Mouse (Mus musculus): ENCODE data around the gene Gart. TPM values are rescaled to one million over a fixed set of nuclear protein-coding genes. Genes with fewer than 3 reads are reported as not detected.
A peak's percentile ranks its signal among the peaks of the same experiment; 100 is the strongest.

The Gart gene
- 128 and 132 TPM in 2 replicates for polyA plus RNA-seq (2015; fragmentation: Nextera tagmentation; extraction: Ambion mirVana)

- no peaks in the 10 kb centered on the region for H3K9me3 ChIP-seq (replicated peaks)
- ATAC-seq (replicated peaks; ENCODE audit: low FRiP score) = peak; percentile 91
- peaks cover 25% of the 10 kb centered on the region for H3K36me3 ChIP-seq
- peak within 1 kb of the TSS; percentile 87 for H3K4me3 ChIP-seq (replicated peaks)
- H3K4me2 ChIP-seq = peak within 1 kb of the TSS; percentile 97
- peaks cover 13% of the 10 kb centered on the region for H3K4me1 ChIP-seq
- no peaks in the 10 kb centered on the region for H3K27me3 ChIP-seq
- under 1% methylated on average over 59 of the region's 59 CpGs for WGBS
- H3K9ac ChIP-seq = peak within 1 kb of the TSS; percentile 82
- peak within 1 kb of the TSS; percentile 99 for H3K27ac ChIP-seq
Observed at GRCm38 (mm10) chr16:91646681-91647419, at the start of gene Gart. Gene Gart, minus strand, starts transcription at chr16:91646952.

DNA sequence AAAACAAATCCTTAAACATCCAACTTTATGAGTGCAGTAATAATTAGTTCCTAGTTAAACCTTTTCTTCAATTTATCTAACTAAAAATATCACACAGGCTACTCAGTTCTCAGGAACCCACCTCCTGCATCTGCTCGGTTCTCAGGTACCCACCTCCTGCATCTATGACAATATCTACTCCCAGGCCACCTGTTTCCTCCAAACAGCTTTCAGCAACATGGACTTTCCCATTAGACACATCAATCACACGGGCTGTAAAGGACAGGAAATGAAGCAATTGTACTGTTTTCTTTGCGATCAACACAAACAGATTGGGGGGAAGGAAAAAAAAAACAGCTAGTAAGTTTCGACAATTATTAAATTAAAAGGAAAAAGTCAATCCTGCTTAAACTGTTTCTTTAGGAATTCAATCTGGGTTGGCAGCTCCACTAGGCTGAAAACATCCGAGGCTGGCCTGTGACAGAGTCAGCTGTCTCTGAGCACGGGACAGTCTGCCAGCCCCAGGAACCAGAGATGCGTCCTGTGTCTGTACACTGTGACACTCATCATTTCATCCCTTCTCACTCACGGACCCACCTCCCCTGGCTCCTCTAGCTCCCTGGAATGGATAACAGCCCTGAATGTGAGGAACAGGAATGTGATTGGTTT, 48.5 kb upstream of the Gart start:
- Histone ChIP-seq H3K27me3 (no peaks in the 10 kb centered on the region), H3K4me1 (peaks cover 13% of the 10 kb centered on the region), H3K9me3 (replicated peaks) (no peaks in the 10 kb centered on the region), H3K4me2 (0 out of 2 replicates have a peak overlapping the region, but pooled peaks have one; percentile 25), H3K27ac (peak overlapping the region; percentile 29; the same call in 1 of the 2 replicates), H3K4me3 (replicated peaks) (no peak overlapping the region), H3K9ac (no peak overlapping the region), H3K36me3 (peaks cover 42% of the 10 kb centered on the region)
- 21% methylated on average over 8 of the region's 8 CpGs for WGBS
- peak; percentile 64; the same call in 1 of the 2 replicates for ATAC-seq (replicated peaks; ENCODE audit: low FRiP score)

GRCm38 (mm10) chr16:91694455-91695084, 47.8 kb upstream of the Gart start:
- peaks cover 38% of the 10 kb centered on the region for H3K36me3 ChIP-seq
- H3K27me3 ChIP-seq = no peaks in the 10 kb centered on the region
- peak; percentile 94 for ATAC-seq (replicated peaks; ENCODE audit: low FRiP score)
- no peak overlapping the region for H3K4me3 ChIP-seq (replicated peaks)
- H3K4me1 ChIP-seq = peaks cover 16% of the 10 kb centered on the region
- 0 out of 2 replicates have a peak overlapping the region, but pooled peaks have one; percentile 29 for H3K27ac ChIP-seq
- 0 out of 2 replicates have a peak overlapping the region, but pooled peaks have one; percentile 25 for H3K4me2 ChIP-seq
- 32% methylated on average over 14 of the region's 14 CpGs for WGBS
- no peaks in the 10 kb centered on the region for H3K9me3 ChIP-seq (replicated peaks)
- H3K9ac ChIP-seq = no peak overlapping the region

- no peak for ATAC-seq (replicated peaks; ENCODE audit: low FRiP score)
- peaks cover 20% of the 10 kb centered on the region for H3K36me3 ChIP-seq
- no peaks in the 10 kb centered on the region for H3K27me3 ChIP-seq
- no peak overlapping the region; the same call in 1 of the 2 replicates for H3K4me3 ChIP-seq (replicated peaks)
- H3K9me3 ChIP-seq (replicated peaks) = no peaks in the 10 kb centered on the region
- H3K27ac ChIP-seq = no peak overlapping the region
- peaks cover 21% of the 10 kb centered on the region for H3K4me1 ChIP-seq
- peak overlapping the region; percentile 84; the same call in 1 of the 2 replicates for H3K4me2 ChIP-seq
- no peak overlapping the region for H3K9ac ChIP-seq
- 51% methylated on average over 7 of the region's 7 CpGs for WGBS
Observed at GRCm38 (mm10) chr16:91689791-91690190, 43.0 kb upstream of the Gart start.

DNA sequence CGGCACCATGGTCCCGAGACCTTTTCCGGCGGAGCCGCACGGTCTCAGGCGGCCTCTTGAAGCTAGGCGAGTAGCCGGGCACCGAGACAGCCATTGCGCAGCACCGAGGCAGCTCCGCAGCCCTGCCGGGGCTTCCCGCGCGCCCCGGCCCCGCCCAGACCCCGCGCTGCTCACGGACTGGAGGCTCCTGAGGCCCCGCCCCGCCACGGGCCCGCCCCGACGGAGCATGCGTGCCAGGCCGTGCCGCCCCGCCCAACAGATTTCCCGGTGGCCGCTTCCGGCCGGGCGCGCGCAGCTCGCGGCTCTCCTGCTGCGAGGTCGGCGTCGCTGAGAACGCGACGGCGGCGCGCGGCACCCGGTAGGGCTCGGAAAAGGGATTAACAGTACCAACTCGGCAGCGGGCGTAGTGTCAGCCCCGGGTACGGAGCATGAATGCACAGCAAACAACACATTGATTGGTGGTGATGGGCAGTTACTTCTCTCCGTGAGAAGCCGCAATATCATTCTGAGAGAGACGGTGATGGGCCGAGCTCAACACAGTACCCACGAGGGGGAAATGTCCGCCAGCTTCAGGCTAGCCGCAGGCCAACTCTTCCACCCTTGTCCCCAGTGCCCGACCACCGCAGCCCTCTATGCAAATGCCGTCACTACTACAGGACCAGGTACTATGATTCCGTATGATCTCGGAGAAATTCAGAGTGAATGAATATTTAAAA, 42.0 kb upstream of the Gart start, which contains the start of gene Donson:
Gene Donson (minus strand): TSS at position 152 of the 716 bp plus-strand sequence.
- under 1% methylated on average over 71 of the region's 71 CpGs for WGBS
- H3K9me3 ChIP-seq (replicated peaks) = no peaks in the 10 kb centered on the region
- H3K9ac ChIP-seq = peak within 1 kb of the TSS; percentile 91
- H3K4me2 ChIP-seq = peak within 1 kb of the TSS; percentile 84
- peak within 1 kb of the TSS; percentile 85 for H3K27ac ChIP-seq
- peaks cover 17% of the 10 kb centered on the region for H3K4me1 ChIP-seq
- peak; percentile 99 for ATAC-seq (replicated peaks; ENCODE audit: low FRiP score)
- H3K36me3 ChIP-seq = peaks cover 23% of the 10 kb centered on the region
- no peaks in the 10 kb centered on the region for H3K27me3 ChIP-seq
- H3K4me3 ChIP-seq (replicated peaks) = peak within 1 kb of the TSS; percentile 99

DNA sequence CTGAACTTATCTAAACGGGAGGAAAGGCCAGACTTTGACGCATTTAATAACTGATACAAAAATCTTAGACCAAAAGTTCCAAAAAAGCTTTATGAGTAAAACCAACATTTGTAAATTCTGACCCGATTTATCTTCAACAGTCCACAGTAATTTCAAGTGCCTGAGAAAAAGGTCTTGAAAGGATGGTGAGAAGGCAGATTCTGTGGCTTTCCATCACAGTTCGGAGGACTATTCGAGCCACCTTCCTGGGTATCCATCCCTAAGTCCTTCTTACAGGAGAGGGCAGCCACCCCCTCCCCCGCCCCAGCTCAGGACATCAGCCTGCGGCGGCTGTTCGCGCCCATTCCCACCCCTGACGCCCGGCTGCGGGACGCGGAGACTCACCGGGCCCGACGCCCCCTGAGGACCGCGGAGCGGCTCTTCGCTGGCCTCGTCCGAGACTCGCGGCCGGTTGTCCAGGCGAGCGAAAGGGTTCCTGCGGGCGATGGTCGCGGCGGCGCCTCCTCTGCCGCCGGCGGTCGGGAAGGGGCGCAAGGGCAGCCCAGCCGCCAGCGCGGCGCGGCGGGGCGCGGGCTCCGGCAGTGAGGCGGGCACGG, 41.4 kb upstream of the Gart start:
- Histone ChIP-seq H3K9me3 (replicated peaks) (no peaks in the 10 kb centered on the region), H3K4me2 (peak overlapping the region; percentile 84), H3K27ac (peak overlapping the region; percentile 80), H3K27me3 (no peaks in the 10 kb centered on the region), H3K9ac (peak overlapping the region; percentile 91), H3K36me3 (peaks cover 26% of the 10 kb centered on the region), H3K4me1 (peaks cover 17% of the 10 kb centered on the region), H3K4me3 (replicated peaks) (peak overlapping the region; percentile 99)
- peak; percentile 69 for ATAC-seq (replicated peaks; ENCODE audit: low FRiP score)
- 2% methylated on average over 50 of the region's 51 CpGs for WGBS

- peaks cover 44% of the 10 kb centered on the region for H3K36me3 ChIP-seq
- ATAC-seq (replicated peaks; ENCODE audit: low FRiP score) = no peak
- H3K9me3 ChIP-seq (replicated peaks) = no peaks in the 10 kb centered on the region
- H3K4me1 ChIP-seq = peaks cover 17% of the 10 kb centered on the region
- WGBS = 76% methylated on average over 5 of the region's 5 CpGs
- H3K27ac ChIP-seq = no peak overlapping the region
- H3K9ac ChIP-seq = no peak overlapping the region
- no peak overlapping the region for H3K4me2 ChIP-seq
- H3K27me3 ChIP-seq = no peaks in the 10 kb centered on the region
- no peak overlapping the region for H3K4me3 ChIP-seq (replicated peaks)
Observed at GRCm38 (mm10) chr16:91686369-91686768, 39.6 kb upstream of the Gart start.

GRCm38 (mm10) chr16:91685526-91685925, 38.8 kb upstream of the Gart start:
- Histone ChIP-seq H3K27me3 (no peaks in the 10 kb centered on the region), H3K4me1 (peaks cover 17% of the 10 kb centered on the region), H3K4me3 (replicated peaks) (no peak overlapping the region), H3K27ac (no peak overlapping the region), H3K9me3 (replicated peaks) (no peaks in the 10 kb centered on the region), H3K4me2 (no peak overlapping the region), H3K9ac (no peak overlapping the region), H3K36me3 (peaks cover 52% of the 10 kb centered on the region)
- no peak for ATAC-seq (replicated peaks; ENCODE audit: low FRiP score)
- WGBS = 87% methylated on average over 5 of the region's 5 CpGs

- Histone ChIP-seq H3K9ac (no peak overlapping the region), H3K4me2 (no peak overlapping the region), H3K4me3 (replicated peaks) (no peak overlapping the region), H3K27ac (no peak overlapping the region), H3K27me3 (no peaks in the 10 kb centered on the region), H3K36me3 (peaks cover 94% of the 10 kb centered on the region), H3K9me3 (replicated peaks) (no peaks in the 10 kb centered on the region), H3K4me1 (no peaks in the 10 kb centered on the region)
- ATAC-seq (replicated peaks; ENCODE audit: low FRiP score) = no peak
- 85% methylated on average over 5 of the region's 5 CpGs for WGBS
Observed at GRCm38 (mm10) chr16:91680656-91681055, 33.9 kb upstream of the Gart start.

- Histone ChIP-seq H3K4me2 (no peak overlapping the region), H3K27me3 (no peaks in the 10 kb centered on the region), H3K36me3 (peaks cover 90% of the 10 kb centered on the region), H3K4me3 (replicated peaks) (no peak overlapping the region), H3K9me3 (replicated peaks) (no peaks in the 10 kb centered on the region), H3K4me1 (no peaks in the 10 kb centered on the region), H3K9ac (no peak overlapping the region), H3K27ac (no peak overlapping the region)
- ATAC-seq (replicated peaks; ENCODE audit: low FRiP score) = no peak
- 88% methylated on average over 5 of the region's 5 CpGs for WGBS
Observed at GRCm38 (mm10) chr16:91678147-91678911, 31.6 kb upstream of the Gart start.
